Mouse (Mus musculus) ES-E14 (cell line): ENCODE data around the gene Galnt6.

ENCODE experiments used
- CHD2 ChIP-seq: IDR thresholded peaks from 2 replicates; pipeline ENCODE4 v1.6.1; 2014; ENCODE audit warnings: mild to moderate bottlenecking, low read depth, low read length, inconsistent platforms
- MAFK ChIP-seq: IDR thresholded peaks from 2 replicates; pipeline ENCODE4 v1.6.1; 2014; ENCODE audit warnings: mild to moderate bottlenecking, low read depth, low read length, inconsistent platforms; ENCODE audit not compliant: insufficient read depth
- ZNF384 ChIP-seq: IDR thresholded peaks from 2 replicates; pipeline ENCODE4 v1.6.1; 2012; ENCODE audit warnings: low read depth, low read length, inconsistent platforms

DNA sequence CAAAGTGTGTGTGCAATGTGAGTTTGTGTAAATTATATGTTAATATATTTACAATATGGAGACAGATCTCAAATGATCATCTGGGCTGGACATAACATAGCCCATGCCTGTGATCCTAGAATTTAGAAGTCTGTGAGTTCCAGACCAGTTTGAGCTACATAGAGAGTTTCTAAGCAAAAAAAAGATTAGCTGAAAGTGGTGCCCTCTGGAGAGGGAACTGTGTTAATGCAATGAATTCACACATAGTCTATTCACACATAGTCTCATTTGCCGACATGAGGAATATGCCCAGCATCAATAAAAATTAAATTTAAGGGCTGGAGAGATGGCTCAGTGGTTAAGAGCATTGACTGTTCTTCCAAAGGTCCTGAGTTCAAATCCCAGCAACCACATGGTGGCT lies 52.7 kb downstream of the Galnt6 start:
- no peak for TF ChIP-seq MAFK
- TF ChIP-seq CHD2 = no peak
- no peak for TF ChIP-seq ZNF384
